Mouse (Mus musculus): ENCODE results near the gene Rasgrp4. TPM values are rescaled to one million over a fixed set of nuclear protein-coding genes. Genes with fewer than 3 reads are reported as not detected.

Rasgrp4 gene
- polyA plus RNA-seq (2014; fragmentation: Illumina TruSeq; extraction: RNeasy Lipid Tissue Mini Kit (QIAGEN cat#74804); ENCODE audit: low replicate concordance): 1.3 TPM

DNA sequence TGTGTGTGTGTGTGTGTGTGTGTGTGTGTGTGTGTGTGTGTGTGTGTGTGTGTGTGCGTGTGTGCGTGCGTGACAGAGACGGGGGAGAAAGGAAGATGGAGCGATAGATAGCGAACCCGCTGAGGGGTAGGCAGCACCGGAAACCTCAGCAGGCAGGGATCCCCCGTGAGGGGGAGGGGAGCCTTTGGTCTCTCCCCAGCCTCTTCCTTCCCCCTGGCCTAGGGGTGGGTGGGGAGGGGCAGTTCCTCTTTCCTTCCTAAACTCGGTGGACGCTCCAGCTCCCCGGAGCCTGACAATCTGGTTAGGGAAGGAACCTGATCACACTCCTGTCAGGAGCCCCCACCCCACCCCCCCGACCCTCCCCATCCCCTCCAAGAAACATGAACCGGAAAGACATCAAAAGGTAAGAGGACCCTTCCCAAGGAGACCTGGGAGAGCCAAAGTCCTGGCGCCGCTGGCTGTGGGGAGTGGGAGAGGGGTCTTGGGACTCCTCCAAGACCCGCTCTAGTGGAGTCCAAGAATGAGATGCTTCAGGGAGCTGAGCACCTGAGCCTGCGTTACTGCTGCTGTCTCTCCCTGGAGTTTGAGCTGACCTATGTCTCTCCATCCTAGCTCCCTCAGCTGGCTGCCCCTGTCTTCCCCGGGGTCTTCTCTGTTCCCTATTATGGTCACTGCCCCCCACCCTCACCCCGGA lies at the start of gene Rasgrp4:
Gene Rasgrp4 (plus strand): TSS at position 159 of the 694 bp plus-strand sequence.

GRCm38 (mm10) chr7:29124970-29125369 lies 9.7 kb upstream of the Rasgrp4 start, which contains the start of gene Ryr1:
Gene Ryr1, minus strand, starts transcription at chr7:29125179.

GRCm38 (mm10) chr7:29155838-29156782 lies 21.5 kb downstream of the Rasgrp4 start, which contains the start of gene Fam98c:
Gene Fam98c, minus strand, starts transcription at chr7:29156234.

GRCm38 (mm10) chr7:29170066-29170754 lies 35.6 kb downstream of the Rasgrp4 start, which contains the start of the genes Ggn and Spred3:
Gene Ggn, plus strand, starts transcription at chr7:29170210.
Gene Spred3, minus strand, starts transcription at chr7:29170411.

DNA sequence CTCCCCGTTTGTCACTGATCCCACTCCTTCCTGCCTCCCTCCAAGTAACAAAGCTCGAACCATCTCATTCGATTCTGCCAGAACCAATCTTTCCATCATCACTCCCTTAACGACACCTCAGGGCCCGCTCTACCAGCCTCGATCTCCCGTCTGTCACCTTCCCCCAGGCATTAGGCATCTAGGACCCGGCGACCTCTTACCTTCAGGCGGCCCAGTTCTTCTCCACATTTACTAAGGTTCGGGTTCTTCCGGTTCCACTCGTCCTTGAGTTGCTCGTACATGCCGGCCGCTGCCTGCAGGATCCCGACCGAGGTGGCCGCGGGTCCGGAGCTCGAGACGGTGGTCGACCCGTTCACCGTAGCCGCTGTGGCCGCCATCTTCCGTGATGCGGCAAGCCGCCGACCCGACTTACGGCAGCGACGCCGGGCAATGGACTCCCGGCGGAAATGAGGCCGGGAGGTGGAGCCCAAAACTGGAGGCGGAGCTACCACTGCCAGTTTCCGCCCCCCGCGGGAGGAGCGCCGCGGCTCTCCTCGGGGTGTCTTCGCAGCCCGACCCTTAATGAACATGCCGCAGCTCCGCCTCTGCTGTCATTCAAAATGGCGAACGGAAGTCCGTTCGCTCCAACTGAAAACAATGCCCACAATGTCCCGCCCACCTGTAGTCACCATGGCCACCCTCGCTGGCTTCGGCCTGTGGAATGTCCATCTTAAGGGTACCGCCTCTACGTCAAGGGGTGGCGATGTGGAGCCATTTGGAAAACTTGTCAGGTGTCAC lies 45.6 kb downstream of the Rasgrp4 start, which contains the start of gene Psmd8:
Gene Psmd8 (minus strand): TSS at position 625 of the 777 bp plus-strand sequence.

Other genes with a start within 250 kb of the Rasgrp4 start
- 59.8 TPM for gene Actn4, start 172.5 kb upstream of the Rasgrp4 start, polyA plus RNA-seq (2014; fragmentation: Illumina TruSeq; extraction: RNeasy Lipid Tissue Mini Kit (QIAGEN cat#74804); ENCODE audit: low replicate concordance)
- gene Eif3k, start 153.0 kb upstream of the Rasgrp4 start, polyA plus RNA-seq (2014; fragmentation: Illumina TruSeq; extraction: RNeasy Lipid Tissue Mini Kit (QIAGEN cat#74804); ENCODE audit: low replicate concordance): 2.5 TPM
- 0.22 TPM for gene Map4k1, start 152.8 kb upstream of the Rasgrp4 start, polyA plus RNA-seq (2014; fragmentation: Illumina TruSeq; extraction: RNeasy Lipid Tissue Mini Kit (QIAGEN cat#74804); ENCODE audit: low replicate concordance)
- 0.04 TPM for gene Ryr1, start 9.7 kb upstream of the Rasgrp4 start, polyA plus RNA-seq (2014; fragmentation: Illumina TruSeq; extraction: RNeasy Lipid Tissue Mini Kit (QIAGEN cat#74804); ENCODE audit: low replicate concordance)
- gene Fam98c, start 21.4 kb downstream of the Rasgrp4 start, polyA plus RNA-seq (2014; fragmentation: Illumina TruSeq; extraction: RNeasy Lipid Tissue Mini Kit (QIAGEN cat#74804); ENCODE audit: low replicate concordance): 14.6 TPM
- gene Ggn, start 35.4 kb downstream of the Rasgrp4 start, polyA plus RNA-seq (2014; fragmentation: Illumina TruSeq; extraction: RNeasy Lipid Tissue Mini Kit (QIAGEN cat#74804); ENCODE audit: low replicate concordance): not detected
- gene Spred3, start 35.6 kb downstream of the Rasgrp4 start, polyA plus RNA-seq (2014; fragmentation: Illumina TruSeq; extraction: RNeasy Lipid Tissue Mini Kit (QIAGEN cat#74804); ENCODE audit: low replicate concordance): 2.2 TPM
- 40.1 TPM for gene Psmd8, start 45.9 kb downstream of the Rasgrp4 start, polyA plus RNA-seq (2014; fragmentation: Illumina TruSeq; extraction: RNeasy Lipid Tissue Mini Kit (QIAGEN cat#74804); ENCODE audit: low replicate concordance)
- 0.41 TPM for gene Catsperg1, start 79.2 kb downstream of the Rasgrp4 start, polyA plus RNA-seq (2014; fragmentation: Illumina TruSeq; extraction: RNeasy Lipid Tissue Mini Kit (QIAGEN cat#74804); ENCODE audit: low replicate concordance)
- 8.2 TPM for gene Kcnk6, start 97.7 kb downstream of the Rasgrp4 start, polyA plus RNA-seq (2014; fragmentation: Illumina TruSeq; extraction: RNeasy Lipid Tissue Mini Kit (QIAGEN cat#74804); ENCODE audit: low replicate concordance)
- gene Yif1b, start 103.5 kb downstream of the Rasgrp4 start, polyA plus RNA-seq (2014; fragmentation: Illumina TruSeq; extraction: RNeasy Lipid Tissue Mini Kit (QIAGEN cat#74804); ENCODE audit: low replicate concordance): not detected
- gene 2200002D01Rik, start 113.6 kb downstream of the Rasgrp4 start, polyA plus RNA-seq (2014; fragmentation: Illumina TruSeq; extraction: RNeasy Lipid Tissue Mini Kit (QIAGEN cat#74804); ENCODE audit: low replicate concordance): 123 TPM
- 60.9 TPM for gene Spint2, start 147.1 kb downstream of the Rasgrp4 start, polyA plus RNA-seq (2014; fragmentation: Illumina TruSeq; extraction: RNeasy Lipid Tissue Mini Kit (QIAGEN cat#74804); ENCODE audit: low replicate concordance)
- not detected for gene Ppp1r14a, start 154.5 kb downstream of the Rasgrp4 start, polyA plus RNA-seq (2014; fragmentation: Illumina TruSeq; extraction: RNeasy Lipid Tissue Mini Kit (QIAGEN cat#74804); ENCODE audit: low replicate concordance)
- gene Dpf1, start 169.1 kb downstream of the Rasgrp4 start, polyA plus RNA-seq (2014; fragmentation: Illumina TruSeq; extraction: RNeasy Lipid Tissue Mini Kit (QIAGEN cat#74804); ENCODE audit: low replicate concordance): not detected

All from small intestine, adult 10 weeks (tissue).